In the genomic region with DNA sequence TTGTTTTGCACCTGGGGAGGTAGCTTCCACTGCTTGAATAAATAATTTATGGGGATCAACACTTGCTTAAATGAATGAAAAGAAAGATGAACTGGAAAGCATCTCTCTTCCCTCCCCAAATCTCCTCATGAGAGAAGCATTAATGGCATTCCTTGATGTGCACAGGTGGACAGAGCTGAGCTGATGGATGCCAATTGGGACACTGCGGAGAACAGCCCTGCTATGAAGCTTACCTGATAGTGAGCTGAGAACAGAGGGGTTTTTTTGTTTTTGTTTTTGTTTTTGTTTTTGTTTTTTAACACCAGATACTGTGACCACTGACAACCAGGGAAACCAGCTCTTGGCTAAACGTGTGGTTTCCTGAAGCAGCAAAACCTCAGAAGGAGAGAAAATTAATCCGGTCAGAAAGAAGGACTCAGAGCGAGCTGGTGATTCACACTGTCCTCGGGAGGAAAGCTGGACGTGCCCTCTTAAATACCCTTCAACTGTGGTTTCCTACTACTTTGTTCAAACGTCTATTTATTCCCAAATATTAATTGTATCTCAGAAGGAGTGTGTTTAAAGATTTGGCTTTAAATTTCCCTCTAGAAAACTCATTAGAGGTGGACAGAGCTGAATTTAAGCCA, we compare ENCODE assay signal across 9 mouse cellular contexts.
DNase-seq lines count a peak whose midpoint lies in the region; ATAC-seq and TF ChIP-seq lines count a peak whose summit lies in the region.
"Had no signal": no experiment of that assay in that cellular context is flagged by ENCODE, and none has a peak within 500 bp of the region (broad histone marks: within the 10 kb centered on the region; RNA-seq: fewer than 3 reads in every experiment).

No protein-coding gene starts in this region.

- no peak for TF ChIP-seq CTCF in heart, postnatal 0 days (IDR thresholded peaks at IDR 0.05; ENCODE audit: low read depth)
- no peak for TF ChIP-seq CTCF in layer of hippocampus, adult 2 months (conservative IDR thresholded peaks at IDR 0.05)

- WGBS in heart, postnatal 0 days: 32% methylated on average over 7 of the region's 7 CpGs
- WGBS in limb, embryonic 10.5 days: 41% methylated on average over 7 of the region's 7 CpGs

- no peak for ATAC-seq in heart, postnatal 0 days (ENCODE audit: insufficient read depth, low read depth)

- intact Hi-C loops in heart, postnatal 25 days (cut with DNase I): loop anchor here (5.0 kb wide), 1 partner anchor 107 kb away; no protein-coding TSS in a partner anchor

- no peaks in the 10 kb centered on the region for H3K9me3 ChIP-seq in heart, postnatal 0 days (replicated peaks; ENCODE audit: control insufficient read depth, low read length)
- H3K9me3 ChIP-seq in limb, embryonic 10.5 days (replicated peaks): no peaks in the 10 kb centered on the region

- no peak for TF ChIP-seq EP300 in heart, postnatal 0 days (IDR thresholded peaks at IDR 0.05; ENCODE audit: low read depth)

- no peaks in the 10 kb centered on the region for H3K36me3 ChIP-seq in heart, postnatal 0 days (replicated peaks; ENCODE audit: control insufficient read depth, insufficient read depth, low read length)
- no peaks in the 10 kb centered on the region for H3K36me3 ChIP-seq in limb, embryonic 10.5 days

- no peaks in the 10 kb centered on the region for H3K4me1 ChIP-seq in heart, postnatal 0 days (ENCODE audit: control insufficient read depth, insufficient read depth)
- peaks cover 20% of the 10 kb centered on the region for H3K4me1 ChIP-seq in limb, embryonic 10.5 days

- H3K4me2 ChIP-seq in heart, postnatal 0 days (ENCODE audit: low read depth, low read length): peak overlapping the region; percentile 39

- peak; percentile 34 to 74 for DNase-seq in adrenal gland, adult (ENCODE audit: inconsistent age in 2 of 2, low spot score in 1 of 2)
- DNase-seq in adrenal gland, postnatal 25 days: no peak
- DNase-seq in heart, postnatal 0 days (ENCODE audit: low spot score): no peak
- no peak for DNase-seq in heart, postnatal 25 days (ENCODE audit: low spot score)
- DNase-seq in 416B (ENCODE audit: low read depth): peak; percentile 67
- DNase-seq in limb, embryonic 10.5 days (ENCODE audit: low spot score): no peak
- no peak for DNase-seq in layer of hippocampus, adult 2 months (ENCODE audit: low spot score in 2 of 2)
- DNase-seq in natural killer cell, adult 2 months (ENCODE audit: low spot score in 2 of 2): no peak

- no peak overlapping the region for H3K27ac ChIP-seq in heart, postnatal 0 days (ENCODE audit: low read depth)
- H3K27ac ChIP-seq in limb, embryonic 10.5 days: no peak overlapping the region
- no peak overlapping the region for H3K27ac ChIP-seq in layer of hippocampus, adult 2 months
- H3K27ac ChIP-seq: hindbrain, postnatal 0 days had no signal

- no peak overlapping the region; the same call in 1 of the 2 replicates for H3K9ac ChIP-seq in heart, postnatal 0 days (replicated peaks; ENCODE audit: low read depth, low read length)

- H3K4me3 ChIP-seq in heart, postnatal 0 days (ENCODE audit: low read depth, low read length): no peak overlapping the region
- H3K4me3 ChIP-seq in limb, embryonic 10.5 days: peak overlapping the region; percentile 5; the same call in 1 of the 2 replicates
- no peak overlapping the region for H3K4me3 ChIP-seq in layer of hippocampus, adult 2 months

- no peaks in the 10 kb centered on the region for H3K27me3 ChIP-seq in heart, postnatal 0 days (ENCODE audit: control insufficient read depth, insufficient read depth, low read length)
- H3K27me3 ChIP-seq in limb, embryonic 10.5 days (ENCODE audit: low read depth, poor library complexity, severe bottlenecking): no peaks in the 10 kb centered on the region

Comparison
In these comparisons a context has a peak if more than half of its experiments do, and no peak if none do; other contexts are left out.
1. DNase-seq: peak in adrenal gland, adult (2 of 2) and 416B (single experiment); none in adrenal gland, postnatal 25 days (single experiment), heart, postnatal 0 days (single experiment), heart, postnatal 25 days (single experiment), limb, embryonic 10.5 days (single experiment), layer of hippocampus, adult 2 months (0 of 2) and natural killer cell, adult 2 months (0 of 2).